ENCODE assay signal across 17 mouse cellular contexts in genomic region chr11:32581031-32581430, GRCm38 (mm10). TPM values are rescaled to one million over a fixed set of nuclear protein-coding genes. Genes with fewer than 3 reads are reported as not detected.
DNase-seq lines count a peak whose midpoint lies in the region; ATAC-seq and TF ChIP-seq lines count a peak whose summit lies in the region.
"Had no signal": no experiment of that assay in that cellular context is flagged by ENCODE, and none has a peak within 500 bp of the region (broad histone marks: within the 10 kb centered on the region; RNA-seq: fewer than 3 reads in every experiment).

No protein-coding gene starts in this region.

- H3K9ac ChIP-seq in heart, embryonic 11.5 days (ENCODE audit: low read depth, low read length): 0 out of 2 replicates have a peak overlapping the region, but pooled peaks have one; percentile 22
- H3K9ac ChIP-seq: intestine, embryonic 15.5 days; limb, embryonic 12.5 days; liver, embryonic 14.5 days; lung, embryonic 15.5 days; neural tube, embryonic 13.5 days had no signal

- no peak for TF ChIP-seq CTCF in thymus, adult 2 months (IDR thresholded peaks at IDR 0.05; ENCODE audit: borderline replicate concordance, control insufficient read depth, extremely low read depth, insufficient read depth, low read length, poor library complexity)

- H3K27me3 ChIP-seq in heart, embryonic 11.5 days (ENCODE audit: control insufficient read depth, insufficient read depth, low read length): no peaks in the 10 kb centered on the region
- no peaks in the 10 kb centered on the region; the same call in 1 of the 2 replicates for H3K27me3 ChIP-seq in heart, embryonic 10.5 days (ENCODE audit: insufficient read depth, poor library complexity, severe bottlenecking)
- H3K27me3 ChIP-seq in megakaryocyte, embryonic 14.5 days (replicated peaks): no peaks in the 10 kb centered on the region
- H3K27me3 ChIP-seq in thymus, adult 2 months (ENCODE audit: control insufficient read depth, insufficient read depth, low read length): no peaks in the 10 kb centered on the region
- H3K27me3 ChIP-seq: intestine, embryonic 15.5 days; limb, embryonic 12.5 days; lung, embryonic 15.5 days; neural tube, embryonic 13.5 days had no signal

- no peaks in the 10 kb centered on the region for H3K4me1 ChIP-seq in heart, embryonic 11.5 days (ENCODE audit: control insufficient read depth, insufficient read depth, low read length)
- peaks cover 7% of the 10 kb centered on the region for H3K4me1 ChIP-seq in heart, embryonic 10.5 days
- peaks cover 94% of the 10 kb centered on the region for H3K4me1 ChIP-seq in megakaryocyte, embryonic 14.5 days
- peaks cover 30% of the 10 kb centered on the region for H3K4me1 ChIP-seq in thymus, adult 2 months (replicated peaks; ENCODE audit: control insufficient read depth, insufficient read depth, low read length)
- H3K4me1 ChIP-seq: lung, embryonic 15.5 days had no signal

- WGBS in heart, embryonic 11.5 days (ENCODE audit: insufficient replicate concordance): 73% methylated on average over 2 of the region's 2 CpGs
- 60% methylated on average over 2 of the region's 2 CpGs for WGBS in heart, embryonic 10.5 days
- WGBS in thymus, adult 2 months: 97% methylated on average over 2 of the region's 2 CpGs

- no peak overlapping the region for H3K4me2 ChIP-seq in heart, embryonic 11.5 days
- H3K4me2 ChIP-seq: intestine, embryonic 15.5 days; limb, embryonic 12.5 days; lung, embryonic 15.5 days; neural tube, embryonic 13.5 days had no signal

- H3K27ac ChIP-seq in heart, embryonic 11.5 days (ENCODE audit: low read depth, low read length): no peak overlapping the region
- no peak overlapping the region for H3K27ac ChIP-seq in heart, embryonic 10.5 days
- H3K27ac ChIP-seq in thymus, adult 2 months (ENCODE audit: control insufficient read depth, insufficient read depth, low read length): peak overlapping the region; percentile 56
- H3K27ac ChIP-seq: heart, adult 2 months; intestine, embryonic 15.5 days; limb, embryonic 12.5 days; liver, embryonic 14.5 days; lung, embryonic 15.5 days; neural tube, embryonic 13.5 days had no signal

- no peaks in the 10 kb centered on the region for H3K9me3 ChIP-seq in heart, embryonic 11.5 days (replicated peaks; ENCODE audit: control insufficient read depth, low read length)
- H3K9me3 ChIP-seq in heart, embryonic 10.5 days: no peaks in the 10 kb centered on the region
- no peaks in the 10 kb centered on the region for H3K9me3 ChIP-seq in megakaryocyte, embryonic 14.5 days
- H3K9me3 ChIP-seq: intestine, embryonic 15.5 days; limb, embryonic 12.5 days; lung, embryonic 15.5 days; neural tube, embryonic 13.5 days had no signal

- no peak overlapping the region for H3K4me3 ChIP-seq in heart, embryonic 11.5 days (ENCODE audit: low read depth, low read length)
- no peak overlapping the region for H3K4me3 ChIP-seq in heart, embryonic 10.5 days
- H3K4me3 ChIP-seq in megakaryocyte, embryonic 14.5 days (replicated peaks): peak overlapping the region; percentile 77
- H3K4me3 ChIP-seq in thymus, adult 2 months (ENCODE audit: control insufficient read depth, insufficient read depth, low read length): no peak overlapping the region
- H3K4me3 ChIP-seq: heart, adult 2 months; intestine, embryonic 15.5 days; limb, embryonic 12.5 days; lung, embryonic 15.5 days; neural tube, embryonic 13.5 days had no signal

- no peak for ATAC-seq in heart, embryonic 11.5 days (replicated peaks; ENCODE audit: insufficient number of reproducible peaks, low FRiP score, low TSS enrichment)
- ATAC-seq in megakaryocyte, adult 5-6 weeks (ENCODE audit: poor library complexity, severe bottlenecking): no peak

- H3K36me3 ChIP-seq in heart, embryonic 11.5 days (ENCODE audit: control insufficient read depth, insufficient read depth, low read length): no peaks in the 10 kb centered on the region
- H3K36me3 ChIP-seq in heart, embryonic 10.5 days: no peaks in the 10 kb centered on the region
- H3K36me3 ChIP-seq in megakaryocyte, embryonic 14.5 days (replicated peaks; ENCODE audit: low read length): peaks cover 88% of the 10 kb centered on the region
- H3K36me3 ChIP-seq in thymus, adult 2 months (ENCODE audit: control insufficient read depth, insufficient read depth, low read length): peaks cover 1% of the 10 kb centered on the region; the same call in 1 of the 2 replicates
- H3K36me3 ChIP-seq: intestine, embryonic 15.5 days; limb, embryonic 12.5 days; lung, embryonic 15.5 days; neural tube, embryonic 13.5 days had no signal

- DNase-seq in heart, embryonic 10.5 days (ENCODE audit: low spot score): no peak
- DNase-seq in thymus, adult 2 months: no peak
- no peak for DNase-seq in thymus, postnatal 0 days (ENCODE audit: low spot score)
- DNase-seq in heart, adult 18-20 months: no peak
- DNase-seq: adrenal gland, adult 2 months; cerebellum, adult 8-10 months had no signal

- no peak for TF ChIP-seq POLR2A in thymus, adult 2 months (IDR thresholded peaks at IDR 0.05; ENCODE audit: control insufficient read depth, extremely low read depth, insufficient read depth, low read length, poor library complexity)

RNA-seq across cellular contexts. Expression of gene Stk10, which starts 47.9 kb away (rescaled TPM):
- 1.6 TPM in 2 replicates for polyA plus RNA-seq in heart, embryonic 11.5 days (2014; fragmentation: Nextera tagmentation; extraction: Ambion mirVana)
- 2.3 and 2.8 TPM in 2 replicates for polyA plus RNA-seq in heart, embryonic 10.5 days (2016; fragmentation: Nextera tagmentation; extraction: Ambion mirVana)
- polyA plus RNA-seq in megakaryocyte, embryonic 14.5 days (2012; ENCODE audit: insufficient read depth, low replicate concordance): 21.6 and 28.3 TPM in 2 replicates
- 88.8 and 98.5 TPM in 2 replicates for total RNA-seq in megakaryocyte, adult 5-6 weeks (2015)
- 115 and 125 TPM in 2 replicates for total RNA-seq in megakaryocyte, adult 5-6 weeks (2017)
- 50.3 and 55.4 TPM in 2 replicates for polyA plus RNA-seq in thymus, adult 2 months (2012; rRNA removed)
- 10.6 and 12.9 TPM in 2 replicates for polyA plus RNA-seq in thymus, postnatal 0 days (2015; fragmentation: Nextera tagmentation; extraction: Ambion mirVana)
- total RNA-seq in heart, adult 18-20 months (2021): 10 to 100 TPM in 1 of 2 experiments, 1 to 10 TPM in 1; 8.2 to 11.6 TPM

RNA-seq across cellular contexts. Expression of gene Efcab9, which starts 49.1 kb away (rescaled TPM):
- 0.27 and 0.59 TPM in 2 replicates for polyA plus RNA-seq in heart, embryonic 11.5 days (2014; fragmentation: Nextera tagmentation; extraction: Ambion mirVana)
- polyA plus RNA-seq in heart, embryonic 10.5 days (2016; fragmentation: Nextera tagmentation; extraction: Ambion mirVana): 0.36 TPM in 1 of 2 replicates, not detected in the other
- polyA plus RNA-seq in megakaryocyte, embryonic 14.5 days (2012; ENCODE audit: insufficient read depth, low replicate concordance): 0.38 TPM in 1 of 2 replicates, not detected in the other
- total RNA-seq in megakaryocyte, adult 5-6 weeks (2015): 0.20 and 2.2 TPM in 2 replicates
- 1.6 and 2.0 TPM in 2 replicates for total RNA-seq in megakaryocyte, adult 5-6 weeks (2017)
- 0.71 and 0.85 TPM in 2 replicates for polyA plus RNA-seq in thymus, adult 2 months (2012; rRNA removed)
- 1.9 and 2.1 TPM in 2 replicates for polyA plus RNA-seq in thymus, postnatal 0 days (2015; fragmentation: Nextera tagmentation; extraction: Ambion mirVana)
- total RNA-seq in heart, adult 18-20 months (2021): under 1 TPM in 1 of 2 experiments, not detected in 1; 0.46 TPM
- total RNA-seq: heart, adult 2 months; hematopoietic stem cell, adult 5-6 weeks had no signal
- polyA plus RNA-seq: adrenal gland, adult 2 months; heart, adult 2 months; small intestine, adult 2 months had no signal
